Mouse (Mus musculus) spleen, adult 18-20 months (tissue): ENCODE data around the gene Ccdc9.
"Not testable (repeated sequence)": the region's sequence is repeated elsewhere in the genome, so short reads cannot be mapped to it uniquely, and the experiment has no call there.

Experiments
- DNase-seq, 2 experiments: peaks; one replicate each; pipeline ENCODE4 v3.0.0; 2022; ENCODE audit warnings: mixed read lengths in 2 of 2

The Ccdc9 gene

GRCm38 (mm10) chr7:16307141-16307540 lies 20.5 kb upstream of the Ccdc9 start:
- not testable (repeated sequence) for DNase-seq

- DNase-seq = peak; percentile 77 to 81
These were observed 12.9 kb upstream of the Ccdc9 start for GRCm38 (mm10) chr7:16299419-16300035.

- no peak for DNase-seq
These were observed 12.3 kb upstream of the Ccdc9 start for GRCm38 (mm10) chr7:16298927-16299326.

GRCm38 (mm10) chr7:16297616-16298015 lies 11.0 kb upstream of the Ccdc9 start:
- no peak for DNase-seq

- DNase-seq = peak; percentile 82 to 89
These were observed 10.3 kb upstream of the Ccdc9 start for GRCm38 (mm10) chr7:16296766-16297390.

- no peak for DNase-seq
These were observed 9.6 kb upstream of the Ccdc9 start for GRCm38 (mm10) chr7:16296146-16296545.

GRCm38 (mm10) chr7:16295321-16295900 lies 8.8 kb upstream of the Ccdc9 start:
- DNase-seq = peak; percentile 69 to 72

GRCm38 (mm10) chr7:16294837-16295236 lies 8.2 kb upstream of the Ccdc9 start:
- DNase-seq = peak; percentile 87 to 95

- peak in 1 of 2 experiments; percentile 42 for DNase-seq
These were observed 7.8 kb upstream of the Ccdc9 start for GRCm38 (mm10) chr7:16294346-16294745.

- no peak for DNase-seq
These were observed 1.2 kb upstream of the Ccdc9 start for GRCm38 (mm10) chr7:16287791-16288190.

- DNase-seq = no peak
These were observed 421 bp upstream of the Ccdc9 start for GRCm38 (mm10) chr7:16287016-16287415.

GRCm38 (mm10) chr7:16285450-16286025 lies 1.1 kb downstream of the Ccdc9 start:
- DNase-seq = peak; percentile 55 to 61

- no peak for DNase-seq
These were observed 1.7 kb downstream of the Ccdc9 start for GRCm38 (mm10) chr7:16284904-16285303.

- DNase-seq = no peak
These were observed 2.6 kb downstream of the Ccdc9 start for GRCm38 (mm10) chr7:16284001-16284400.

- no peak for DNase-seq
These were observed 4.3 kb downstream of the Ccdc9 start for GRCm38 (mm10) chr7:16282334-16282733.

GRCm38 (mm10) chr7:16280721-16281120 lies 5.9 kb downstream of the Ccdc9 start:
- no peak for DNase-seq

GRCm38 (mm10) chr7:16274922-16275890 lies 11.4 kb downstream of the Ccdc9 start:
- DNase-seq = no peak

- DNase-seq = peak; percentile 70 to 77
These were observed 12.8 kb downstream of the Ccdc9 start for GRCm38 (mm10) chr7:16273766-16274140.

- peak; percentile 79 to 86 for DNase-seq
These were observed 13.4 kb downstream of the Ccdc9 start, which contains the start of gene Inafm1 for GRCm38 (mm10) chr7:16273081-16273765. TSS of gene Inafm1 (minus strand) at chr7:16273617.

- peak in 1 of 2 experiments; percentile 41 for DNase-seq
These were observed 13.9 kb downstream of the Ccdc9 start for GRCm38 (mm10) chr7:16272681-16273080.

- no peak for DNase-seq
These were observed 15.5 kb downstream of the Ccdc9 start for GRCm38 (mm10) chr7:16271139-16271538.

- DNase-seq = not testable (repeated sequence)
These were observed 20.0 kb downstream of the Ccdc9 start for GRCm38 (mm10) chr7:16266593-16266992.
